Mouse (Mus musculus): ENCODE measurements around the gene Hnrnpll. TPM values are rescaled to one million over a fixed set of nuclear protein-coding genes. Genes with fewer than 3 reads are reported as not detected.

Hnrnpll gene
- total RNA-seq (2017) = 64.2 and 73.1 TPM in 2 replicates

DNA sequence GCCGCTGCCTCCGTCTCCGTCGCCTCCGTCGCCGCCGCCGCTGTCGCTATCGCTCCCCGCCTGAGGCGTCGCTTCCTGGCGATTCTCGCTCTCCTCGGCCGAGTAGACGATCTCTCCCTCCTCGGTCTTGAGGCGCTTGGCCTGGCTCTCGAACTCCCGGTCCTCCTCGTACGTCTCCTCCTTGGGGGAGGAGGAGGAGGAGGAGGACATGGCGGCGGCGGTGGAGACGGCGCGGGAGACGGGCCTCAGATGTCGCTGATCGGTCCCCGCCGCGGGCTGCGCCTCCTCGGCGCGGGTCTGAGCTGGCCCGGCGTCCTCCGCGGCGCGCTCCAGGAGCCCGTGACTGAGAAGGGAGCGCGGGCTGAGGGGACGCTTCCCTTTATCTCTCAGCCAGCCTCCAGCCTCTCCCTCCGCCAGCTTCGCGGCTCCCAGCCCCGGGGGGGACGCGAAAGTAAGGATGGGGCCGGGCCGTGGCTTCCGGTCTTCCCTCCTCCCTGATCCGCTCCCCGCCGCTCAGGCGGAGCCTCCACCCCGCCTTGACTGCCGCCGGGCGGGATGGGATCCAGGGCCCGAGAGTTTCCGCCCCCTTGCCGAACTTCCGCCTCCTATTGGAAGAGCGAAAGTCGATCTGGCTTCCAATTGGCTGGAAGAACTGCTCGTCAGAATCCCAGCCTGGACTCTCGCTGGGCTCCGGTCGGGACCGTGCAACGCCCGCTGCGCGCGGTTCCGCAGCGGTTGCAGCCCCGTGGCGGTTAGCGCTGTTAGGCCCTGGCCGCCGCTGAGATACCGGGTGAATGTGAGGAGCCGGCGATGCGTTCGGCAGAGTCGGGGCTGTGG, at the start of gene Hnrnpll:
Gene Hnrnpll, minus strand, starts transcription at position 552 of the 837 bp plus-strand sequence.
- ATAC-seq (ENCODE audit: extremely low read depth, insufficient number of reproducible peaks, low FRiP score, poor library complexity, severe bottlenecking) = peak; percentile 89

DNA sequence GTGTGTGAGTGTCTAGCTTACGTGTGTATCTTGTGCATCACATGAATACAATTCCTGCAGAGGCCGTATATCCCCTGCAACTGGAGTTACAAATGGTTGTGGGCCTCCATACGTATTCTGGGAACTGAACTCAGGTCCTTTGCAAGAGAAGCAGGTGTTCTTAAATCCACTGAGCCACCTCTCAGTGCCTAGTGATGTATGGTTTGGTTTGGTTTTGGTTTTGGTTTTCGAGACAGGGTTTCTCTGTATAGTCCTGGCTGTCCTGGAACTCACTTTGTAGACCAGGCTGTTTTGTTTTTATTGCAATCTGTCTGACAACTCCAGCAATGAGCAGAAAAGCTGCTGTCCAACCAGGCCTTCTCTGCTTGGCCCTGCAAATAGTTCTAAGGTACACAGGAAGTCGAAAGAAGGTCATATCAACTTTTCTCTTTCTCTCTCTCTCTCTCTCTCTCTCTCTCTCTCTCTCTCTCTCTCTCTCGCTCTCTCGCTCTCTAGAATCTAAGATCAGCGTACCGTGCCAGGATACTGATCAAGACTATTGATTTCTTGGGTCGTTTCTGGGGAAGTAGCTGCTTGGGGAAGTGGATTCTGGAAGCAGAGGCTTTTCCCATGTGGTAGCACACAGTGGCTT, 43.3 kb upstream of the Hnrnpll start:
- no peak for ATAC-seq (ENCODE audit: extremely low read depth, insufficient number of reproducible peaks, low FRiP score, poor library complexity, severe bottlenecking)

DNA sequence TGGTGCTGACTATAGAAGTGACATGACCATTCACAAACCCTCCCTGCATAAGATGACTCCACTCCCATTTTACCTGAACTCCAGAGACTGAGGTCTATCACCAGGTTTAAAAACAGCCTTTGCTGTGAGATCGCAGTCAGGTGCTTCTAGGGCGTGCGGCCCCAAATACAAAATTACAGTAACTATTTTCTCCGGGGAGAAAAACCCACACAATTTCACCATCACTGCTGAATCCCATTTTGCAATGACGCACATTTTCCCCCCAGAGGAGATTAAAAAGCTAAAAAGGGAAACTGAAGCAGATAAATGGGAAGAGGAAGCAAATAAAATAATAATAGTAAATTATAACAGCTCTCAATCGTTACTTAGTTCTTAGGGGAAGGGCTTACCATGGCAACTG, 37.7 kb upstream of the Hnrnpll start:
- ATAC-seq (ENCODE audit: extremely low read depth, insufficient number of reproducible peaks, low FRiP score, poor library complexity, severe bottlenecking) = no peak

DNA sequence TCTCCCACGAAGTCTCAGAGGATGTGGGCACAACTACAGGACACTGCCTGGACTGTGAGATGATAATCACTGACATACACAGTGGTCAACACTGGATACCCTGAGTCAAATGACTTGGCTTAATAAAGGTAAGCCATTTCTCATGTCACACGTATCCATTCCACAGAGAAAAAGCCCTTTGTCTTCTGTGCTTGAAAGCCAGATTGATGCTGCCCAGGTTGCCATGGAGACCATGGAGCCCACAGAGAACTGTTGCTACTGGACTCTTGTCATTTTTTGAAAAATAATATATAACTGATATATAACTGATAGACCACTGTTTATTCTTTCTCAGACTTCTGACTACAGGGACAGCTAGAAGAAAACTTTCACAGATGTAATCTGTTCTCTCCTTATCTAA, 35.1 kb upstream of the Hnrnpll start:
- ATAC-seq (ENCODE audit: extremely low read depth, insufficient number of reproducible peaks, low FRiP score, poor library complexity, severe bottlenecking) = no peak

DNA sequence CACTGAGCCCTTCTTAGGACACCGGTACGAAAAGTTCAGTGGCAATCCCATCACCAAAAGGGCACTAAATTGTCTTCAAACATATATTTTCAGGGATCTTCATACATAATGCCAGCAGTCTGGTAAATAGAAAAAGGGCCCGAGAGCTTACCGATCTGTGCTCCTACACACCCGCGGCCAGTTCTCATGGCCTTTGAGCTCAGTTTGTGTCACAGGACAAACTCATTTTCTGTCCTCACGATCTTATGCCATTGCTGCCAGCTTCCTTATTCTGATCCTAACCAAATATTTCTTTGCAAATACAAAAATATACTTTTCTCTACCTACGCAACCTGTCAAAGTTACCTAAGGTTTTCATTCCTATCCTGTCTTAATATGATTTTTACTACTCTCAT, 34.6 kb upstream of the Hnrnpll start:
- no peak for ATAC-seq (ENCODE audit: extremely low read depth, insufficient number of reproducible peaks, low FRiP score, poor library complexity, severe bottlenecking)

DNA sequence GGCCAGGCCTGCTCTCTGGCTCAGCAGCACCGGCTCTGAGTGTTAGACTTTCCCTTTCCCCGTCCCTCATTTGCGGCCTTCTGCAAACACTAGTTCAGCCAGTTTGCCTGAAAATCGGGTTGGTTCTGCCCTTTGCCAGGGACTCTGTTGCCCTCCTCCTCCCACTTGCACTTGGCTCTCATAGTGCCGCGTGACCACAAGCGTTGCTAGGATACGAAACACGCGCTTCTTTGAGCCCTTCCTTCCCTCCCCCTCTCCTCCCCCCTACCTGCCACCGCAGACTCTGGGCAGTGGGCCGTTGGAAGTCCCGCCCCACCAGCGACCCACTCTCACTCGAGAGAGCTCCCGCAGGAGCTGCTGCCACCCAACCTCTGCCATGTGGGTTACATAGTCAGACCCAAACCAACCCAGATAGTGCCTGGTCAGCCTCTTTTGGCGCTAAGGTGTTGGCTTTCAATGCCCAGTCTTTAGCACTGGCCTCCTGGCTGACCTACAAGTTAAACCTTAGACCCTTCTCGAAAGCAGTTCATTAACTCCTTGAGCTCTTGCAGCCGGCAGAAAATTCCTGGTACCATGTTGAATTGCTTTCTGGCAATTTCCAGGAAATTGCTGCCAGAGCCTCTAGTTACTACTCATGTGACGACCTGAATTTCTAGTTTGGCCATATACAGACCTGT, 34.0 kb upstream of the Hnrnpll start:
- peak; percentile 33; the same call in 1 of the 2 replicates for ATAC-seq (ENCODE audit: extremely low read depth, insufficient number of reproducible peaks, low FRiP score, poor library complexity, severe bottlenecking)

DNA sequence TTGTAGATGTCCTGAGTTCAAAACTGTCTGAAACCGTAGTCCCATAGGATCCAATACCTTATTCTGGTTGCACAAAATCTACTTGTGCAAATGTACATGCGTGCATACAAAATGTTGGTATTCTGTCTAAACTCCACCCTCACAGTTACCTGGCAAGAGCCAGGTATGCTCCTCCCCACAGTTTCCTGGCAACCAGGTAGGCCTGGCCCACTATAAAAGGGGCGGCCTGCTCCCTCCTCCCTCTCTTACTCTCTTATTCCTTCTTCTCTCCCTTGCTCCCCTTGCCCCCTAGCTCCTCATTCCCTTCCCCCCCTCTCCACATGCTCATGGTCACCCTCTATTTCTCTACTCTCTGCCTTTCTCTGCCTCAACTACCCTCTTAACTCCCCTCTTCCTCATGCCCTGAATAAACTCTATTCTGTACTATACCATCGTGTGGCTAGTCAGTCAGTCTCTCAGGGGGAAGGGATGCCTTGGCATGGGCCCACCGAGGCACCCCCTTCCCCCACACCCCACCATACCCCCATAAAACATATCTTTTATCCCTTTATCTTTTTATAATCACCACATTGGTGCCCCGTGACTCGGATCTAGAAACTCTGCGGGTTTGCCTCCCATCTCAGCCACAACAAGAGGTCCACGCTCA, 33.2 kb upstream of the Hnrnpll start:
- ATAC-seq (ENCODE audit: extremely low read depth, insufficient number of reproducible peaks, low FRiP score, poor library complexity, severe bottlenecking) = no peak

DNA sequence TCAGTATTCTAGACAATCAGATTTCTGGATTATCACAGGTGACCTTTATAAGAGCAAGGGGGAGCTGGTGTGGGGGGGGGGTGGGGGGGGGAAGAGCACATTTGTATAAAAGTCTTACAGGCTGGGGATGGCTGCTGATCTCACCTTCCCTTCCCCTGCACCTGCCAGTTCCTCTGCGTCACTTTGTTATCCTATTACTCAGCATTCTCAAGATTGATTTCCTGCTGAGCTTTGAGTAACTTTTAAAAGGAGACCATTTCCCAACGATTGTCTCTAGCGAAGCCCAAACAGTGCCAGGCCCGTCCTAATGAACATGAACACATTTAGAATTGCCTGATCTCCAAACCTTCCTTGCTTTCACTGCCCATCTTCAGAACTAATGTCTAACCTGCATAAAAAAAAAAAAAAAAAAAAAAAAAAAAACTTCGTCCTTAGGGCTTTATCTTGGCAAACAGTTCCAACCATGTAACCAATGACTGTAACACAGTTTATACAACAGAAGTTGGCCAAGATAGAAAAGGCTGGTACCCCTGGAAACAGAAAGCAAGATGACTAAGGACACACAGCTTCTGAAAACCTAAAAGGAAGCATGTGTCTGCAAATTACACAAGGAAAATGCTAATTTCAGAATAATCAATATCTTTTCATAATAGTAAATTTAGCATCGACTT, 29.9 kb upstream of the Hnrnpll start:
- no peak for ATAC-seq (ENCODE audit: extremely low read depth, insufficient number of reproducible peaks, low FRiP score, poor library complexity, severe bottlenecking)

DNA sequence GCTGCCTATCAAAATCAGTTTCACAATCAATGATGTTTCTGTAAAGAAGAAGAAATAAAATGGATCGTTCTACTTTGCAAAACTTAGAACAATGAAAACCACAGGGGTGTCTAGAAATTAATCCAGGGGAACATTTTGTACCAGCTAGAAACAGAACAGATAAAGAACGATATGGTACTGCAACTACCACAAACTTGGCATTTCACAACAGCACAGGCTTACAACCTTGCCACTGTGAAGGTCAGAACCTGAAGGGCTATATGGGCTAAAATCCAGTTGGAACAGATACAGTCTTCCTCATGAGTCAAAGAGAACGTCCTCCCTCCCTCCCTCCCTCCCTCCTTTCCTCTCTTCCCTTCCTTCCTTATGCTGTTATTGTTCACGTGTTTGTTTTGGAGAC, 28.4 kb upstream of the Hnrnpll start:
- ATAC-seq (ENCODE audit: extremely low read depth, insufficient number of reproducible peaks, low FRiP score, poor library complexity, severe bottlenecking) = no peak

DNA sequence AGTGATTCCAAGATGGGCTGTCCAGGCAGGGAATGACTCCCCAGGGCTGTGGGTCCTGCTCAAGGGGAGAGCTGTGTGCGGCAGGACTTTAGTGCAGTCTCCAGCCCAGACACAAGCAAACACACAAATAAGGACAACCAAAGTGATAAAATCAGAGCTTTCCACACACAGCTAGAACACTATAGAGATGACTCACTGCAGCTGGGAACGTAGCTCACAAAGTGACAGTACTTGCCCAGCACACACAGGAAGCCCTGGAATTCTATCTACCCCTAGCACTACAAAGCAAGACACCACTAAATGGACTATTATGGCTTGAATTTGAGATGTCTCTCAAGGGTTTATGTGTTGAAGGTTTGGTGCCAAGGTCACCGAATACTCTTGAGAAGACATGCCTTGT, 26.0 kb upstream of the Hnrnpll start:
- no peak for ATAC-seq (ENCODE audit: extremely low read depth, insufficient number of reproducible peaks, low FRiP score, poor library complexity, severe bottlenecking)

DNA sequence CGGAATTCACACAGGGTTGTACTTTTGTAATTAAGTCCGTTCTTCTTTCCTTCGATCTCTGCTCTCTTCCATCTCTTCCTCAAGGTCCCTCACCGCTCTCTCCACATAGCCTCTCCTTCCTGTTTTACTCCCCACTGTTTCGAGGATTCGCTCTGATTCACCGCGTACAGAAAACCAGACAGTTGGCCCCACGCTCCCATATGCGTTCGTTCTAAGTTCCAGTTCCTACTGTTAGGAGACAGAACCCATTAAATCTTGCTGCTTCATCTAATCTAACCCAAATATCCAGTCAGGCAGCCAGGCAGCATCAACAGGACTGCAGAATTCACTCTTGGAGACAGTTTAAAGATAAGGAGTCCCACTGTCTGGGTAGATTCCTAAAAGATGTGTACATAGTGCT, 24.5 kb upstream of the Hnrnpll start:
- no peak for ATAC-seq (ENCODE audit: extremely low read depth, insufficient number of reproducible peaks, low FRiP score, poor library complexity, severe bottlenecking)

DNA sequence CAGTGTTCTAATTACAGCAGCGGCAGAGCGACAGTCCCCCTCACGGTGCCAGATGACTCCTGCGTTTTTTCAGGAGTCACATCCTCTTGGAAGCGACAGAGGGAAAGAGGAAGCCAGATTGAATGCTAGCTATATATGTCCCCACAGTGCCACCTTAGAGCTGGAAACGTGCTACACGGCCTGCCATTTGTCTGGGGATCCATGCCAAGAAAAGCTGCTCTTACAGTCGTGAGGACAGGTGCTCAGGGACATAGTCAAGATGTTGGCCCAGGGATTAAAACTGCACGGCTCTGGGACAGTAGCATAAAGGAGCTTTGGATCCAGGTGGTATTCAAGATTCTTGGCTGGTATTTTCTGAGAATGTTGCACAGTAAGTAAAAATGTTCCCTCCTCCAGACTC, 22.3 kb upstream of the Hnrnpll start:
- no peak for ATAC-seq (ENCODE audit: extremely low read depth, insufficient number of reproducible peaks, low FRiP score, poor library complexity, severe bottlenecking)

DNA sequence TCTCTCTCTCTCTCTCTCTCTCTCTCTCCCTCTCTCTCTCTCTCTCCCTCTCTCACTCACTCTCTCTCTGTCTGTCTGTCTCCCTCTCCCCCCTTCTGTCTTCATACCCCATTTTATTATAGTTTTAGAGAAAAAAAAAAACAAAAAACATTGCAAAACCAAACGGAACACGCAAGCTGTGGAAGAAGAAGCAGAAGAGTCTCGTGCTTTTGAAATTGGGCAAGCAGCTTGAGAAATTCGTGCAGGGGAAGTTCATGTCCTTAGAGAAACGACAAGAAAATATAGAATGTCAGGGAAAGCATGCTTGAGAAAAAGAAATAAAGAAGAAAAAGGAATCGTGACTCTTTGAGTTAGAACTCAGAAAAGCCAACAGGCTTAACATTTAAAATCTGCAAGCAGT, 21.1 kb upstream of the Hnrnpll start:
- ATAC-seq (ENCODE audit: extremely low read depth, insufficient number of reproducible peaks, low FRiP score, poor library complexity, severe bottlenecking) = 0 out of 2 replicates have a peak, but pooled peaks have one; percentile 41

DNA sequence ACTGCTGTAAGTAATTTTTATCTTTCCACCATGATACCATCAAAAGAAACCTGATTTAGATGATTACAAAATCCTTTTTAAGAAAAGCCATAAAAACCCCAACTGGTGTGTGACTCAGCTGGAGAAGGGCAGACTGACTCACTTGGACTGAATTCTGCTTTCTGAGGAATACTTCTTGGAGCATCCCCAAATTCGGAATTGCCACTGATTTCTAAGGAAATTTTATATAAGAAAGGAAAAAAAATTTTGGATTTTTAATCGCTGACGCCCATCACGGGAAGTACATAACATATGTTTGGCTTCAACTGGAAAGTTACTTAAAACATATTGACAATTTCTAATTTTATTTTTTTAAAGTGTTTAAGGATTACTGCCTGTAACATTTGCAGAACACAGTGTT, 16.6 kb upstream of the Hnrnpll start:
- ATAC-seq (ENCODE audit: extremely low read depth, insufficient number of reproducible peaks, low FRiP score, poor library complexity, severe bottlenecking) = no peak

DNA sequence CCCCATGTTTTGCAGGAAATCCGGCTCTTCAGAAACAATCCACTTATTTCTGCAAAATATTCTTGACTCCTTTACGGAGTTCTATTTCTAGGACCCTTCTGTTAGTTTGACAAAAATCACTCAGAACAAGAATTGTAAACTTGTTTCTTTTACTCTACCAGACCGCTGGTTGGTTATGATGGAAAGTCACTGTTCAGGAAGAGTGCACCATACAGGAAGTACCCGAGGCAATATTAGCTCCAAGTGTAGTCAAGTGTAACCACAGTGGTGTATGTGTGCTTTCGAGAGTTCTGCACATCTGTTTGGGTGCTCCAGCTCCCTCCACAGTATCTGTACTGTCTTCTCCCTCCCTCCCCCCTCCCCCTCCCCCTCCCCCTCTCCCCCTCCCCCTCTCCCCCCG, 5.1 kb upstream of the Hnrnpll start:
- ATAC-seq (ENCODE audit: extremely low read depth, insufficient number of reproducible peaks, low FRiP score, poor library complexity, severe bottlenecking) = peak; percentile 48; the same call in 1 of the 2 replicates

DNA sequence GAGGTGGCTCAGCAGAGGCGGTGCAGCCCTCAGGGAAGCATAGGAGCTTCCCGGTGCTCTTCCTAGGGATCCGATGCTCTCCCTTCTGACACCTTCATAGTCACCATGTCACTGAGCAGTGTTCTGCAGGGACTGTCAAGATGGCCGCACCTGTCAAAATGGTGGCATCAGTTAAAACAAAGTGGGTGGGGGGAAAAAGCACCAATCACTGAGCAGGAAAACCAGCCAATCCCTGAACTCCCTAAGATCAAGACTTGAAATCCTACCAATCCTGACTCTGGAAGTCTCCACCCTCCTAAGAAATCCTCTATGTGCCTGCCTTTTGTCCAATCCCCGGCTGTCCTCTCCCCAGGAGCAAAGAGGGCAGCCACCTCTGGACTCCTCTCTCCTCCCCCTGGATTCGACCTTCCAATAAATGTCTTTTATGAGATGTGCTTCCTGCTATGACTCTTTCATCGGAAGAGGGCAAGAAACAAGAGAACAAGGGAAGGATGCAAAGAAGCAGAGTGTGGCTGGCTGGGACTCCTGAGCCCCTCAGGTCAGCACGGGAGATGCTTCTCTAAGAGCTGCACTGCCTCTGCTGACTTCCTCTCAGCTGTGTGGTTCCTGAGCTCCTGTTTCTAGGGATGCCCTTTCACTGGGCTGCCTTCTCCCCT, 1.8 kb upstream of the Hnrnpll start:
- ATAC-seq (ENCODE audit: extremely low read depth, insufficient number of reproducible peaks, low FRiP score, poor library complexity, severe bottlenecking) = no peak

DNA sequence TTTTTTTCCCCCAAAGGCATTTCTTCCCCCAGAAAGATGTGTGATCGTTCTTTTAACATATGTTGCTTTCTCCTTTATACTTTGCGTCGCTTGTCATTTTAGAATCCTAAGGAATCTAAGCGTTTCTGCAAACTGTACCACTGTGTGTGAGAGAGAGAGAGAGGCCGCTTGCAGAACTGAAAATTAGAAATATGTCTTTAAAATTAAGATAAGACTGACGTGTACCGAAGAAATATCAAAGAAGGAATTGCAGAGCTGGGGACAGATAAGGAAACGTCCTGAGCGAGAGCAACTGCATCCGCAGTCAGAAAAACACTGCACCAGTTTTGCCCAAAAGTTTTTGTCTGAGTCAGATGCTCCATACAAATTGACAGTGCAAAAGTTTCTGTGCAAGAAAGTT, 1.3 kb upstream of the Hnrnpll start:
- ATAC-seq (ENCODE audit: extremely low read depth, insufficient number of reproducible peaks, low FRiP score, poor library complexity, severe bottlenecking) = no peak

DNA sequence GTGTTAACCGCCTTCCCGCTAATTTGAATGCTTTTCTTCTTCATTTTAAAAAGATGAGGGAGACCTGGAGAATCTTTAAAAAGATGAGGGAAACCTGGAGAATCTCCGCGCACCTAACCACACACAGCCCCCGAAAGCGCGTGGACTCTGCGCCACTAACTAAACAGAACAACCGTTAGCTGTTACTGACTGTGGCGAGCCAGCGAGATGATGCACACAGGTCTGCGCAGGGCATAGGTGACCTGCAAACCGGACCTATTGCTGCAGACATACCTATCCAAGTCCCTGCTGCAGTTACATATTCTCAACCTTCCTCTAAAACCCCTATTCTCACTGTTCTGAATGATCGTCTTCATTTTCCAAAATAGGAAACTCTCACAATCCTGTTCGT, 481 bp upstream of the Hnrnpll start:
- no peak for ATAC-seq (ENCODE audit: extremely low read depth, insufficient number of reproducible peaks, low FRiP score, poor library complexity, severe bottlenecking)

All from neutrophil, adult 5-6 weeks (primary cell).